ENCODE assay signal across 9 mouse cellular contexts in genomic region chr4:97628881-97629605, GRCm38 (mm10).
DNase-seq lines count a peak whose midpoint lies in the region; ATAC-seq and TF ChIP-seq lines count a peak whose summit lies in the region.
"Had no signal": no experiment of that assay in that cellular context is flagged by ENCODE, and none has a peak within 500 bp of the region (broad histone marks: within the 10 kb centered on the region; RNA-seq: fewer than 3 reads in every experiment).

No protein-coding gene starts in this region.

- no peak for TF ChIP-seq CTCF in testis, adult 2 months (IDR thresholded peaks at IDR 0.05; ENCODE audit: control insufficient read depth, insufficient read depth, insufficient replicate concordance, low read depth, low read length)
- peak; percentile 56 for TF ChIP-seq CTCF in stomach, postnatal 0 days (IDR thresholded peaks at IDR 0.05; ENCODE audit: low read depth)

- DNase-seq in cerebellum, postnatal 14 days: peak; percentile 48 to 56
- DNase-seq in cerebellum, adult 11-12 months: no peak
- no peak for DNase-seq in testis, postnatal 14 days (ENCODE audit: low spot score)
- DNase-seq in stomach, postnatal 0 days (ENCODE audit: low spot score): peak; percentile 24
- no peak for DNase-seq in urinary bladder, postnatal 10 days (ENCODE audit: low spot score)
- DNase-seq in left cerebral cortex, postnatal 36 days (ENCODE audit: low spot score in 2 of 2): no peak

- no peaks in the 10 kb centered on the region for H3K27me3 ChIP-seq in testis, adult 2 months (ENCODE audit: control insufficient read depth, insufficient read depth, low read length)
- H3K27me3 ChIP-seq in limb, embryonic 13.5 days: peaks cover 9% of the 10 kb centered on the region
- H3K27me3 ChIP-seq in stomach, postnatal 0 days (ENCODE audit: control insufficient read depth, insufficient read depth, low read length): no peaks in the 10 kb centered on the region
- H3K27me3 ChIP-seq: liver, embryonic 15.5 days had no signal

- H3K36me3 ChIP-seq in testis, adult 2 months (ENCODE audit: control insufficient read depth, insufficient read depth, low read length): no peaks in the 10 kb centered on the region
- no peaks in the 10 kb centered on the region for H3K36me3 ChIP-seq in limb, embryonic 13.5 days
- no peaks in the 10 kb centered on the region for H3K36me3 ChIP-seq in stomach, postnatal 0 days (ENCODE audit: control insufficient read depth, insufficient read depth, low read length)
- H3K36me3 ChIP-seq: liver, embryonic 15.5 days had no signal

- H3K27ac ChIP-seq in testis, adult 2 months (ENCODE audit: control insufficient read depth, insufficient read depth, low read depth, low read length): peak overlapping the region; percentile 96
- no peak overlapping the region for H3K27ac ChIP-seq in limb, embryonic 13.5 days
- no peak overlapping the region for H3K27ac ChIP-seq in stomach, postnatal 0 days (replicated peaks)
- H3K27ac ChIP-seq: liver, embryonic 15.5 days had no signal

- no peak for TF ChIP-seq POLR2A in testis, adult 2 months (IDR thresholded peaks at IDR 0.05; ENCODE audit: control insufficient read depth, low read depth, low read length)

- H3K4me3 ChIP-seq in testis, adult 2 months (ENCODE audit: control insufficient read depth, low read depth, low read length): peak overlapping the region; percentile 15
- H3K4me3 ChIP-seq in limb, embryonic 13.5 days: no peak overlapping the region
- no peak overlapping the region for H3K4me3 ChIP-seq in stomach, postnatal 0 days (ENCODE audit: low read depth, low read length)
- H3K4me3 ChIP-seq: liver, embryonic 15.5 days had no signal

- WGBS in limb, embryonic 13.5 days: 18% methylated on average over 14 of the region's 14 CpGs
- 37% methylated on average over 14 of the region's 14 CpGs for WGBS in stomach, postnatal 0 days

- peak; percentile 85 for ATAC-seq in limb, embryonic 13.5 days (ENCODE audit: low FRiP score, low read depth)
- ATAC-seq in stomach, postnatal 0 days (ENCODE audit: low FRiP score, low TSS enrichment): peak; percentile 51; the same call in 1 of the 2 replicates

- intact Hi-C loops in left cerebral cortex, postnatal 36 days (cut with DNase I): no loop called here

- no peak overlapping the region for H3K9ac ChIP-seq in limb, embryonic 13.5 days
- no peak overlapping the region for H3K9ac ChIP-seq in stomach, postnatal 0 days (ENCODE audit: low read length)
- H3K9ac ChIP-seq: liver, embryonic 15.5 days had no signal

- H3K4me2 ChIP-seq in limb, embryonic 13.5 days (replicated peaks): 0 out of 2 replicates have a peak overlapping the region, but pooled peaks have one; percentile 2
- H3K4me2 ChIP-seq in stomach, postnatal 0 days (replicated peaks; ENCODE audit: low read depth): no peak overlapping the region
- H3K4me2 ChIP-seq: liver, embryonic 15.5 days had no signal

- no peaks in the 10 kb centered on the region for H3K9me3 ChIP-seq in limb, embryonic 13.5 days
- H3K9me3 ChIP-seq in stomach, postnatal 0 days (ENCODE audit: control insufficient read depth, low read length): no peaks in the 10 kb centered on the region
- H3K9me3 ChIP-seq: liver, embryonic 15.5 days had no signal

- TF ChIP-seq EP300 in stomach, postnatal 0 days (optimal IDR thresholded peaks at IDR 0.05): no peak

- H3K4me1 ChIP-seq in testis, adult 2 months (ENCODE audit: control insufficient read depth, insufficient read depth, low read length): peaks cover 11% of the 10 kb centered on the region; the same call in 1 of the 2 replicates
- H3K4me1 ChIP-seq in limb, embryonic 13.5 days: peaks cover 47% of the 10 kb centered on the region
- H3K4me1 ChIP-seq in stomach, postnatal 0 days (replicated peaks; ENCODE audit: control insufficient read depth, insufficient read depth): no peaks in the 10 kb centered on the region
- H3K4me1 ChIP-seq: liver, embryonic 15.5 days had no signal

Comparison
In these comparisons a context has a peak if more than half of its experiments do, and no peak if none do; other contexts are left out.
1. DNase-seq: peak in cerebellum, postnatal 14 days (2 of 2) and stomach, postnatal 0 days (single experiment); none in cerebellum, adult 11-12 months (single experiment), testis, postnatal 14 days (single experiment), urinary bladder, postnatal 10 days (single experiment) and left cerebral cortex, postnatal 36 days (0 of 2).